Mouse (Mus musculus) lung, adult 2 months (tissue): ENCODE data around the gene Tsc1. TPM values are rescaled to one million over a fixed set of nuclear protein-coding genes. Genes with fewer than 3 reads are reported as not detected.

Experiments
- DNase-seq: peaks from one replicate; pipeline ENCODE4 v3.0.0; 2022
- H3K4me1 ChIP-seq: fragments of 200-500 bp; 2 replicates; pipeline ENCODE4 v1.6.1; 2011; ENCODE audit warnings: low read length; ENCODE audit not compliant: control insufficient read depth, insufficient read depth
- H3K4me3 ChIP-seq: fragments of 200-500 bp; replicated peaks from 2 replicates; pipeline ENCODE3; 2011; ENCODE audit warnings: low read depth, mild to moderate bottlenecking, control low read depth, low read length; ENCODE audit errors: extremely low read depth
- CTCF ChIP-seq: fragments of 200-500 bp; IDR thresholded peaks from 2 replicates; pipeline ENCODE4 v1.5.1; 2011; ENCODE audit warnings: mild to moderate bottlenecking, low read length, control low read depth; ENCODE audit not compliant: insufficient read depth
- POLR2A ChIP-seq: fragments of 200-500 bp; IDR thresholded peaks from 2 replicates; pipeline ENCODE4 v1.6.1; 2011; ENCODE audit warnings: low read depth, mild to moderate bottlenecking, control low read depth, low read length, borderline replicate concordance; ENCODE audit errors: extremely low read depth
- WGBS: fragments of 180-500 bp; shearing (Covaris S2); methylation state at CpG from one replicate; pipeline ENCODE4 v1.1.7; 2018; 5-methylcytosine and 5-hydroxymethylcytosine counted together
- polyA plus RNA-seq: library from polyadenylated mRNA; depleted of rRNA; stranded (reverse); fragments of >200 nt; gene quantifications from 2 replicates; pipeline ENCODE4 v1.2.3, GENCODE M21; 2012; rRNA removed

Gene Tsc1
- polyA plus RNA-seq, 1 experiment: 14.7 TPM

DNA sequence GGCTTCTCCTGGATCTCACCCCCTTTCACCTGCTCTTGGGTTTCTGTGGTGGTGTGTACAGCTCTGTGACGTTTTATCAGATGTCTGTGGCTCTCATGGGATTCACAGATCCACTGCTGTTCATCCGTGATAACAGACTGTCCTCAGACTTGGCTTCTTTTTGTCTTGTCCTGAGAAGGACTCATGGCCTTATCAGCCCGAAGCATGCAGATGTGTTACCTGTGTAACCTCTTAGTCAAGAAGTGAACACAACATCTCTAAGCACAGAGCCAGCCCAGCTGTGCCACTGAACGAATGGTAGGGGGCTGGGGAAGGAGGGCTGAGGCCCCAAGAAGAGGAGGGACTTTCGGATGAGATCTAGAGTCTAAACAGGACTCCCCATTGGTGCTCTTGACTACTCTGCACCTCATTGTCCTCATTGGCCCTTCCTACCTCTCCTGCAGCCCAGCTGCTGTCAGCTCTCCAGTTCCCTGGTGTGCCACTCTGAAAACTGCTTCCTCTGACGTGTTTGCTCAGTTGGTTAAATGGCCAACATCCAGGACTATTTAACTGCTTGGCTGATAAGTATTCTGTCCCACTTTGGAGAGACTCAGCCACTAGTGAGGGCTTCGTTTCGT lies 60.7 kb downstream of the Tsc1 start:
- no peak for TF ChIP-seq POLR2A
- no peak for TF ChIP-seq CTCF
- DNase-seq: no peak
- WGBS: 65% methylated on average over 8 of the region's 8 CpGs
- Histone ChIP-seq H3K4me1 (peaks cover 3% of the 10 kb centered on the region; the same call in 1 of the 2 replicates), H3K4me3 (no peak overlapping the region)

DNA sequence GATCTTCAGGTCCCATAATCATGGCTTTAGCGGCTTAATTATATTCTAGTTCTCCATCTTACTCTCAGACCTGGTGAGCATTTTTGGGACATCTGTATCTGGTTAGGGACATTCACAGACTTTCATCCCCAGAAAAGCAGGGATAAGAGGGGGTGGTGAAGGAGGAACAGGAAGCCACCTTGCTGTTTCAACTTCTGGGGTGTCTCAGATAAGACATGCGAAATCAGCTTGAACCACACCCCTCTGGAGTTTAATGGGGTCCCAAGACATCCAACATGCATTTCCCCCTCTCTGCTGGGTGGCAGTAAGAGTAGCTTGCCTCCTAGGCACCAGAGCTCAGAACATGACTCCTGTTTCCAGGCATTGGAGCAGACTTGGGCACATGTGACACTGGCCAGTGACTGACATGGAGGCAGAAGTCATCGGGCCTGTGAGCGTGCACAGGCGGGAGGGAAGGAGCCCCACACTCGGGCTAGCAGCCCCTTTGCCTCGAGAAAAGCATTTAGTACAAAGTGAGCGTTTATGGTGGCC lies 65.1 kb downstream of the Tsc1 start:
- 67% methylated on average over 8 of the region's 8 CpGs for WGBS

DNA sequence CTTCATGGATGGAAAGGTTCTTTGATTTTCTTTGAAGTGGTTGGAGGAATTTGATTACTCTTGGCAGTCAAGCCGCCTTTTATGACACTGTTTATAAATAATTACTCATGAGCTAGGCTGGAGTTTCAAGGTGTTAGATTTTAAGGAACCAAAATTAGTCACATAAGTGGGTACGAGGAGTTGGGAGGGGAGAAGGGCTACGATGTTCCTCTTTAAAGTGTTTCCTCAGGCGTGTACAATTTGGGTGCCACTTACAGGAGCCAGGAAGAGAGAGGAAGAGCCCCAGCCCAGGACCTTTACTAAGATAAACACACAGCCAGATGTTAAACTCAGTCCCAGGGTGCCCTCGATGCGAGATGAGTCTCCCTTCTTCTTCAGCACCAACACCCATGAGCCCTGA lies 65.8 kb downstream of the Tsc1 start:
- no peak for DNase-seq
- no peaks in the 10 kb centered on the region for H3K4me1 ChIP-seq
- WGBS: 34% methylated on average over 6 of the region's 6 CpGs
- H3K4me3 ChIP-seq: no peak overlapping the region
- TF ChIP-seq CTCF (no peak), POLR2A (no peak)

More for the DNA sequence above, 65.1 kb downstream of the Tsc1 start:
- Histone ChIP-seq H3K4me1 (no peaks in the 10 kb centered on the region), H3K4me3 (no peak overlapping the region)
- no peak for DNase-seq
- no peak for TF ChIP-seq POLR2A
- no peak for TF ChIP-seq CTCF

DNA sequence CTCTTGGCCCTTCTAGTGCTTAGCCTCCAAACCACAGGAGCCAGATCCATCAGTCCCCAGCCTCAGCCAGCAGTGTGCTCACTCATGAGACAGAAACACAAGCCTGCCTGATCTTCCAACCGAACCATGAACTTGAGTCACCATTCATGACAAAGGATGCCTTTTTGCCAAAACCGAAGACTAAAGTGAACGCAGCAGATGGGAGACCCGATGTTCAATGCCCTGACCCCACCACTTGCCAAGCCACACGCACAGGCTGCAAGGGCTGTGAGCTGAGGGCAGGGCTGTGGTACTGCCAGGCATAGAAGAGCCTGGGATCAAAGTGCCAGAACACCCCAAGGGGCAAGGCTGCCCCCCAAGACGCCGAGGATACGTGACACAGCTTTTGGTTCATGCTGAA lies 72.0 kb downstream of the Tsc1 start:
- WGBS: 85% methylated on average over 8 of the region's 8 CpGs
- TF ChIP-seq POLR2A (no peak), CTCF (no peak)
- H3K4me1 ChIP-seq: no peaks in the 10 kb centered on the region
- no peak for DNase-seq
- no peak overlapping the region for H3K4me3 ChIP-seq

DNA sequence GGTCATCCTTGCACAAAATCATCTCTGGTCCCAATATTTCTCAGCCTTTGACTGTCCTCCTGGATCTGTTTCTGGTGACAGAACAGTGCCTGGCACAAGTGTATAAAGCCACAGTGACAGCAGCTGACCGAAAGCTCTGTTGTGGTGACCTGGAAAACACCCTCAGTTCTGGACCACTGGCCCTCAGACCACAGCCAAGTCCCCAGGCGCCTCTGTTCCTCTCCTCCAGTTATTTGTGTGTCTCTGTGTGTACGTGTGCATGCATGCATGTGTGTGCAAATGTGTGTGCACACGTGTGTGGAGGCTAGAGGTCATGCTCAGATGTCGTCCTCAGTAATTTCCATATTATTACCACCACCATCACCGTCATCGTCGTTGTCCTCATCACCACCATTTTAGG lies 81.4 kb downstream of the Tsc1 start:
- TF ChIP-seq CTCF: no peak
- TF ChIP-seq POLR2A: no peak
- Histone ChIP-seq H3K4me3 (no peak overlapping the region), H3K4me1 (no peaks in the 10 kb centered on the region; the same call in 1 of the 2 replicates)
- WGBS: 87% methylated on average over 8 of the region's 8 CpGs
- DNase-seq: no peak

DNA sequence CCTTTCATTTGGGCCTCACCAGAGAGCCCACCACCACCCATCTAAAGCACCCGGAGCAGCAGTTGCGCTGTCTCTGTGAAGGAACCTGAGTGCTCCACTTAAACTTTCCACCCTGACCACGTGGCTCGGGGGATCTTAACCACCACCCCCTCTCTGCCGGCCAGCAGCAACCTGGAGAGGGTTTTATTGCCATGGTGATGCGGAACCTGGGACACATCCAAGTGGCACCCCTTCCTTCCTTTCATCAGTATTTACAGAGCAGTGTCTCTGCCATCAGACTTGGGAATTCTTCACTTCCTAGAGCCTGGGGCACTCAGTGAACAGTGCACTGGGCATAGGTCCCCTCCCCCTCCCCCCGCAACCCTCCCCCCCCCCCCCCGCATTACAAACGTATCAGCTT lies 82.9 kb downstream of the Tsc1 start:
- 22% methylated on average over 9 of the region's 9 CpGs for WGBS
- no peak for DNase-seq
- H3K4me1 ChIP-seq: no peaks in the 10 kb centered on the region; the same call in 1 of the 2 replicates
- TF ChIP-seq CTCF: no peak
- no peak for TF ChIP-seq POLR2A
- no peak overlapping the region for H3K4me3 ChIP-seq

DNA sequence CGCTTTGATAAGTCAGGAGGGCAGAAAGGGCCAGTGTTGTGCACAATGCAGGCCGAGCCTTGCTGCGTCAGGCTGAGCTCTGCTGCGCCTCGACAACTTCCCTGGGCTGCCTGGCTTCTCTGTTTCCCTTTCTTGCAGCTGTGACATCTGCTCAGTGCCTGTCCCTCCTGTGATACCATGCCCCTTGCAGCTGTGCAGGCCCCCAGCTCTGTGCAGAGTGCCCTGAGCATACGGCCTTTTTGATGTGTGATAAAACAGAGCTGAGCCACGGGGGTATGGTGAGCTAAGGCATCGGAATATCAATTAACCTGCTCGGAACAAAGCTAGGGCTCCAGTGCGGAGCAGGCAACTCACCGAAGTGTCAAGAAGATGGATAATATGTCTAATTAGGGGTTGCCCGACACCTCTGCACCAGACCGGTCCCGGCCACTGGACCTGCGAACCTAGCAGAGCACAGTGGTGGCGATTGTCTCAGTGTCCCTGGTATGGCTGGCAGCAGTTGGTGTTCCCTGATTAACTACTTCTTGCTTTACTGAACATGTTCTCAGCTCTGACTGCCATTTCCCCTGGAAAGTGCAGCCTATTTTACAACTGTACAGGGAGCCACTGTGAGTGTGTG lies 86.9 kb downstream of the Tsc1 start:
- WGBS: 71% methylated on average over 16 of the region's 16 CpGs
- Histone ChIP-seq H3K4me3 (no peak overlapping the region), H3K4me1 (no peaks in the 10 kb centered on the region; the same call in 1 of the 2 replicates)
- no peak for DNase-seq
- TF ChIP-seq POLR2A (no peak), CTCF (no peak)

DNA sequence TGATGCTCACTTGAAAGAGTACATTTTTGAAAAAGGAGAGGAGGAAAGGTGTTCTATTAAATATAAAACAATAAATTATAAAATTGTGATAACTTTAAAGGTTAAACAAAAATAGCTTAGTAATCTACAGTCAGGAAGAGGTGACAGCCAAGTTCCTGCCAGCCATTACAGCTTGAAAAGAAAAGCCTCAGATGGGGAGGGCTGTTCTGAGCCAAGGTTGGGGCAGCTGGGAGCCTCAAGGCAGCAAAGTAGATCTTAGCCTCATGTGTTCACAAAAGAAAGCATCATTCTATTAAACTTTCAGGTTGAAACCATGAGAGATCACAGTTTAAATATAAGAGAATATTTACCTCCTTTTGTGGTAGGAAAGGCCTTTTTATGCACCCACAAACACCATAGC lies 89.6 kb downstream of the Tsc1 start:
- Histone ChIP-seq H3K4me1 (no peaks in the 10 kb centered on the region), H3K4me3 (no peak overlapping the region)
- TF ChIP-seq CTCF (no peak), POLR2A (no peak)
- DNase-seq: no peak

DNA sequence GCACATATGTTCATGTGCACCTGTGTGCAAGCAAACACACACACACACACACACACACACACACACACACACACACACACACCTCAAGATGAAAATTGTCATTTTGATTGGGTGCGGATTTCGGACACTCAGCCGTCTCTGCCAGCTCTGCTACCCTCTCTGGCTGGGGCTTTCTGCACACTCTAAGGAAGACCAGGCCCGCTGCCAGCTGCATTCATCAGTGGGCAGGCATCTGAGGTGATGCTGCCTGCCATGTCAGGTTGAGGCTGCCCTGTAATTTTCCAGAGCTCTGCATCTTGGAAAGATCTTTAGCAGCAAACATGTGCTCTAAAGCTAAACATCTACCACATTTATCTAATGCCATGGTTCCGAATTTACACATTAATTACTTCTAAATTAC lies 96.1 kb downstream of the Tsc1 start:
- 82% methylated on average over 5 of the region's 5 CpGs for WGBS
- no peak for TF ChIP-seq CTCF
- H3K4me3 ChIP-seq: no peak overlapping the region
- no peaks in the 10 kb centered on the region for H3K4me1 ChIP-seq
- no peak for DNase-seq

DNA sequence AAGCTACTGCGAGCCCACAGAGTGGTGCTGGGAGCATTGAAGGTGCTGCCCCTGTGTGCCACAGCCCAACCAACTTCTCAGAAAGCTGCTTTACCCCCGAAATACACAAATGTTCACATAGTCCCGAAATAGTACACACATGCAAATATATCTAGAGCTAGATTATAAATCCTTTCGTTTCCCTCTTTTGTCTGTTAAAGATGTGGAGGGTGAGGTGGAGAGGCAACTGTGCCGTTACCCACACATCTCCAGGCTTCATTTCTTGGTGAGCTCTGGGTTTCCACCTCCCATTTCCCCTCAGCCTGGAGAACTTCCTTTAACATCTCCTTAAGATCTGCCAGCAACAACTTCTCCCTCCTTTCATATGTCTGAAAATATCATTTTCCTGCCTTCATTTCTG lies 99.1 kb downstream of the Tsc1 start:
- DNase-seq: no peak
- Histone ChIP-seq H3K4me3 (no peak overlapping the region), H3K4me1 (no peaks in the 10 kb centered on the region)
- 71% methylated on average over 5 of the region's 5 CpGs for WGBS
- TF ChIP-seq CTCF (no peak), POLR2A (no peak)

Other genes with a start within 250 kb of the Tsc1 start
- 6.1 TPM in 2 replicates for gene Ppp1r26, start 194.4 kb upstream of the Tsc1 start, polyA plus RNA-seq
- gene 1700007K13Rik, start 174.9 kb upstream of the Tsc1 start, polyA plus RNA-seq: 7.4 and 10.5 TPM in 2 replicates
- gene Mrps2, start 173.2 kb upstream of the Tsc1 start, polyA plus RNA-seq: 22.2 and 25.1 TPM in 2 replicates
- gene Gbgt1, start 144.3 kb upstream of the Tsc1 start, polyA plus RNA-seq: 5.1 and 5.6 TPM in 2 replicates
- 1.1 TPM in 2 replicates for gene Gm10134, start 135.1 kb upstream of the Tsc1 start, polyA plus RNA-seq
- 83.5 and 84.1 TPM in 2 replicates for gene Ralgds, start 128.1 kb upstream of the Tsc1 start, polyA plus RNA-seq
- gene Cel, start 77.8 kb upstream of the Tsc1 start, polyA plus RNA-seq: 0.12 and 3.3 TPM in 2 replicates
- 21.6 and 27.3 TPM in 2 replicates for gene Gtf3c5, start 57.5 kb upstream of the Tsc1 start, polyA plus RNA-seq
- 0.66 and 0.79 TPM in 2 replicates for gene Gfi1b, start 19.2 kb upstream of the Tsc1 start, polyA plus RNA-seq
- gene Spaca9, start 58.5 kb downstream of the Tsc1 start, polyA plus RNA-seq: 21.4 and 29.6 TPM in 2 replicates
- 4.2 TPM in 2 replicates for gene Ak8, start 58.9 kb downstream of the Tsc1 start, polyA plus RNA-seq
- gene Gtf3c4, start 199.1 kb downstream of the Tsc1 start, polyA plus RNA-seq: 8.6 and 10.2 TPM in 2 replicates
- 2.8 and 3.8 TPM in 2 replicates for gene Ddx31, start 199.2 kb downstream of the Tsc1 start, polyA plus RNA-seq